Mouse (Mus musculus): ENCODE results near the gene Pla2g3.

Pla2g3 gene

GRCm38 (mm10) chr11:3492748-3493147 lies 4.7 kb downstream of the Pla2g3 start:
- no peak for DNase-seq (ENCODE audit: inconsistent age in 2 of 2, low spot score in 1 of 2)

DNA sequence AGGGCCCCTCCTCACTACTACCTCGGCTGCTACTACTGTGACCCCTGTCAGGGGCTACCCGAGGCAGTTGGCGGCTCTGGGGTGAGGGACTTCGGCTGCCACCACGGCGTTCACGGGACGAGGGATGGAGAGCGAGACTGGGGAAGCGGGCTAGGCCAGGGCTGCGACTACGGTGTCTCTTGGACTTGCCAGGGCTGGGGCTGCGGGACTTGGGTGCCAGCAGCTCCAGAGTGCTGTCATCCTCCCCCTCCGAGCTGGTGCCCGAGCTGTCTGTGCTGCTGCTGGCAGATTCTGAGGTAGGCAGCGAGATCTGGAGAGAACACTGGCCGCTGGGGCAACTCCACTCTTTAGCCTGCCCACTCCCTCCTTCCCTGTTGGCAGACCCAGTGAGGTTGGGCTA lies 6.8 kb downstream of the Pla2g3 start:
- no peak for DNase-seq (ENCODE audit: inconsistent age in 2 of 2, low spot score in 1 of 2)

GRCm38 (mm10) chr11:3495496-3495895 lies 7.4 kb downstream of the Pla2g3 start:
- no peak for DNase-seq (ENCODE audit: inconsistent age in 2 of 2, low spot score in 1 of 2)

DNA sequence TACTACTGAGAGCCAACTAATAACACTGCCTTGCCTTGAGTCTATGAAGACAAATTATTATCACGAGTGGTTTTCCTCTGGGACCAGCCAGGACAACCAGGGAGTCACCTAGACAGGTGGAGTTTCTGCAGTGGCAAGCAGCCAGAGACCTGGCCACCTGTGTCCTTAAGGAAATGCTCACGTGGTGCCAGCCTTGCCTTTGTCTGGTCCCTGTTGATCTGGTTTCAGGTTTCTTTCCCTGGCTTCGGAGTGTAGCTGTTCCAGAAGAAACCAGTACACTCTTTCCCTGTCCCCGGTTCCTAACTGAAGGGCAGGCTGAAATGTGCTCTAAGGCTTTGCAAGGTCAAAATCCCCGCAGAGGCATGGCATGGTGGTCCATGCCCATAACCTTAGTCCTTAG lies 8.7 kb downstream of the Pla2g3 start:
- DNase-seq (ENCODE audit: inconsistent age in 2 of 2, low spot score in 1 of 2), result no peak

GRCm38 (mm10) chr11:3497296-3497695 lies 9.2 kb downstream of the Pla2g3 start:
- DNase-seq (ENCODE audit: inconsistent age in 2 of 2, low spot score in 1 of 2), result no peak

GRCm38 (mm10) chr11:3502057-3502456 lies 14.0 kb downstream of the Pla2g3 start:
- no peak for DNase-seq (ENCODE audit: inconsistent age in 2 of 2, low spot score in 1 of 2)

- DNase-seq (ENCODE audit: inconsistent age in 2 of 2, low spot score in 1 of 2), result no peak
Measured at GRCm38 (mm10) chr11:3502459-3503072, 14.5 kb downstream of the Pla2g3 start.

GRCm38 (mm10) chr11:3503755-3504693 lies 15.9 kb downstream of the Pla2g3 start:
- no peak for DNase-seq (ENCODE audit: inconsistent age in 2 of 2, low spot score in 1 of 2)

GRCm38 (mm10) chr11:3508226-3508625 lies 20.1 kb downstream of the Pla2g3 start:
- DNase-seq (ENCODE audit: inconsistent age in 2 of 2, low spot score in 1 of 2), result no peak

DNA sequence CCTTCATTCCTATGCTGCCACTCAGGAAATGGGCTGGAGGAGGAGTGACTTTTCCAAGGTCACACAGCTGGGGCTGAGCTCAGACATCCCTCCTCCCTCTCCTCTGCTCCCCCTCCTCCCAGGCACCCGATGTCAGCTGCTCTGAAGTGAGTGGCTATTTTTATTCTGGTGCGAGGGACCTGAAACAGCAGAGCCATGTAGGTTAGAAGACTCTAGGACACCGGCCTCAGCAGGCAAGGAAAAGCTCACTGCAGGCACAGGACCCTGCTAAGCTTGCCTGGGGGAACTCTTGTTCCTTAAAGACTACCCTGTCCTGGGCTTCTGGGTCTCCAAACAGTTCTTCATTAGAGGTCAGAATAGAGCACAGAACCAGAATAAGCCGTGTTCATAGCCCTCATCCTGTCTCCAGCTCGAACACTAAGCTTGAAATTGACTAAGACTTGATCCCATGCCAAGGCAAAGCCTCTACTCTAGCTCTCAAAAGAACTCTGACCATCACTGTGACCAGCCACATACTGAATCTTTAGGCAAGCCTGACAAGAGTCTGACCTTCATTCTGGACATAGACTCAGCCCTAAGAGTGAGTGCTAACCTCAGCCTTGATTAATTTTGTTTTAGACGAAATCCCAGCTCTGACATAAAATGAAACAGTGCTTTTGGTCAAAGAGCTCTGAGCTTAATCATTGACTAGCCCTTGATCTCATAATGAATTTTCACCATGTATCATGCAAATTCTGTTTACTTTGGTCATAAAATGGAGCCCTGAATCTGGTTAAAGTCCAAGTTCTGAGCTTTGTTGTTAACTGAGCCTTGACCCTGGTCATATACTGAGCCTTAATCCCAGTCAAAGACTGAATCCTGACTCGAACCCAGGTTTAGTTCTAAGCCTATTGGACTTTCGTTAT lies 21.3 kb downstream of the Pla2g3 start:
- peak in 1 of 2 experiments; percentile 54 for DNase-seq (ENCODE audit: inconsistent age in 2 of 2, low spot score in 1 of 2)

- no peak for DNase-seq (ENCODE audit: inconsistent age in 2 of 2, low spot score in 1 of 2)
Measured at GRCm38 (mm10) chr11:3510321-3510720, 22.2 kb downstream of the Pla2g3 start.

GRCm38 (mm10) chr11:3513291-3513690 lies 25.2 kb downstream of the Pla2g3 start:
- DNase-seq (ENCODE audit: inconsistent age in 2 of 2, low spot score in 1 of 2), result no peak

- DNase-seq (ENCODE audit: inconsistent age in 2 of 2, low spot score in 1 of 2), result peak; percentile 91 to 96
Measured at GRCm38 (mm10) chr11:3514529-3515054, 26.5 kb downstream of the Pla2g3 start, which contains the start of gene Selenom. Selenom (plus strand) TSS chr11:3514684.

GRCm38 (mm10) chr11:3515216-3515615 lies 27.1 kb downstream of the Pla2g3 start:
- peak in 1 of 2 experiments; percentile 51 for DNase-seq (ENCODE audit: inconsistent age in 2 of 2, low spot score in 1 of 2)

- DNase-seq (ENCODE audit: inconsistent age in 2 of 2, low spot score in 1 of 2), result no peak
Measured at GRCm38 (mm10) chr11:3515637-3516036, 27.6 kb downstream of the Pla2g3 start.

DNA sequence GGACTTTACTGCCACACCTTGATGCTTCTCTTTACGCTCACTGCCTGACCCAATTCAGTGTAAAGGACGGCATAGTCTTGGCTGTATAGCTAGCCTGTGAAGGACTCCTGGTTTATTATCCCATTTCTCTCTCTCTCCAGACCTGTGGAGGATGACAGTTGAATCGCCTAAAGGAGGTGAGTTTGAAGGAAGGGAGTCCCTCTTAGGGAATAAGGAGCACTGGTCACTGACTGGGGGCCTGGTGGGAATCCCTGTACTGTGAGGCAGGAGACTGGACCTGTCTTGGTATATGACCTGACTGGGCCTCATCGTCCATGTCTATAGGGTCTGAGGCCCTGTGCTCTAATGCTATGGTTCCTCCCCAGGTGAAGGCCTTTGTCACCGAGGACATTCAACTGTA lies 28.0 kb downstream of the Pla2g3 start:
- DNase-seq (ENCODE audit: inconsistent age in 2 of 2, low spot score in 1 of 2), result peak in 1 of 2 experiments; percentile 35

DNA sequence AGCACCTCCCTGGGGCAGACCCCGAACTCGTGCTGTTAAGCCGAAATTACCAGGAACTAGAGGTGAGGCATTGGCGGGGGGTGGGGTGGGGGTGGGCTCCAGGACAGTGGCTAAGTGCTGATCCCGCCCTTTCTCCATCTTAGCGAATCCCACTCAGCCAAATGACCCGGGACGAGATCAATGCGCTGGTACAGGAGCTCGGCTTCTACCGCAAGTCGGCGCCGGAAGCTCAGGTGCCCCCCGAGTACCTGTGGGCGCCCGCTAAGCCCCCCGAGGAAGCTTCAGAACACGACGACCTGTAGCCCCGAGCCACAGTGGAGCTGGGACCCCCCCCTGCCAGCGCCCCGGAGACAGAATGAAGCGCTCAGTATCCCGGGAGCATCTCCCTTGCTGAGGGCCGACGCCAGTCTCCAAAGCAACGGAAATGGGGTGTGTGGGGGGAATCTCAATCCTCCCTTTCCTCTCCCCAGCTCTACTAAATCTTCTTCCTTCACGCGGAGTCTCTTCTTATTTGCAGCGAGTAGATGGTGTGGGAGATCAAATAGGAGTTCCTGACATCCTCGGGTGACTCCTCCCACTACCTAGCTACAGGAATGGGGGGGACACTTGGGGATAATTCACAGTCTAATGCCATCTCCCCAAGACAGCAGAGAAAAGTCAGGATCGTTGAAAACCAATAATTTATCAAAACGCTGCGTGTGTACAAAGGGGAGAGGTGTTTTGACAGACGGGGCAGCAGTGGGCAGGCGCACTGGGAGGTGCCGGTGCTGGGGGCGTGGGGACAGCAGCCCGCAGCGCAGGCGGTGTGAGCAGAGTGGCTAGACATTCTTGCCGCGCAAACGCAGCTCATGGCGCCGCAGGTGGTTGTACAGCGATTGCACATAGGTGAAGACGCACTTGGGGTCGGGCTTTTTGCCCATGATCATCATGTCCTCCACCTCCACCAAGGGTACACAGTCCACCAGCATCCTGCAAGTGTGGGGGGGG lies 29.1 kb downstream of the Pla2g3 start:
- peak in 1 of 2 experiments; percentile 52 for DNase-seq (ENCODE audit: inconsistent age in 2 of 2, low spot score in 1 of 2)

- no peak for DNase-seq (ENCODE audit: inconsistent age in 2 of 2, low spot score in 1 of 2)
Measured at GRCm38 (mm10) chr11:3517846-3518732, 30.0 kb downstream of the Pla2g3 start.
